ENCODE assay signal across 8 mouse cellular contexts in the genomic region with DNA sequence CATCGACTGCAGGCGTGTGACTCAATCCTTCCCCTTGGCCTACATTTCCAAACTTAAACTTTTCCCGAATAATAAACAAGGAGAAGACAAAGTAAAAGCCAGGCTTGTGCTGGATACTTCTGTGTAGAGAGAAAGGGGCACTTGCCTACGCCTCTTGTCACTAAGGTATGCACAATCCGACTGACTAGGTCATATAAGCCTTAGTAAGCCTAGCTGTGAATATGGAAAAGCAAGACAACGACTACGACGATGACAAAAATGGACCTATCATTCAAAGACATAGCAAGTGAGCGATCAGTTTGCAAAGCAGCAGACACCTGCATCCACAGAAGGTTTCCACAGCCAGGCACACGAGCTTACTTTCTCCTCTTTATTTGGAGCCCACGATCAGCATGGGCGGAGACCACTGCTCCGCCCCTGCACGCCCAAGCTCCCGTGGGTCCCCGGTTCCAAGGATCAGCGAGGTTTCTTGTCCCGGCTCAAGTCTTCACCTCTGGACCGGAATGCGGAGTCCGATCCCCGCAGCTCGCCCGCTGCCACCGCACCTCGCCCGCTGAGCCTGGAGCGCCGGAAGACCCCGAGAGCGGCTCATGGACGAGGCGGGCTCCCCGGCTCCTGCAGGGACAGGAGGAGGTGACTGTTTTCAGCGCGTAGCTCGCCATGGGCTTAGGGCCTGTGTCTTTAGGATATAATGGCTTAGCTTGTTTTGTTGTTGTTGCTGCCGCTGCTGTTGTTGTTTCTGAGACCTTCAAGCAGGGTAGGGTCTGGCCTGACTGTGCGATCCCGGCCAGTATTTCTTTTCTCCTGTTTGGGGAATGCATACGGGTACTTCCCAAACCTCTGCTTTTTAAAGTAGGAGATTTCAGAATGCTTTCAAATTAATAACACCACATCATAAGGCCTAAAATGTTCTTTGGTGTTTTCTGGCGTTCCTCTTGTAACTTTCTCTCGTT. TPM values are rescaled to one million over a fixed set of nuclear protein-coding genes. Genes with fewer than 3 reads are reported as not detected.
DNase-seq lines count a peak whose midpoint lies in the region; ATAC-seq and TF ChIP-seq lines count a peak whose summit lies in the region.

Gene Slc18b1 (plus strand): TSS at position 436 of the 953 bp plus-strand sequence.

- whole genome bisulfite sequencing in bone marrow, adult 2 months, result 11% methylated on average over 43 of the region's 43 CpGs
- 5% methylated on average over 43 of the region's 43 CpGs for WGBS in heart, embryonic 12.5 days
- 6% methylated on average over 43 of the region's 43 CpGs for WGBS in kidney, embryonic 16.5 days
- WGBS in liver, embryonic 11.5 days, result 9% methylated on average over 43 of the region's 43 CpGs

- TF ChIP-seq POLR2A in bone marrow, adult 2 months (IDR thresholded peaks at IDR 0.05; ENCODE audit: borderline replicate concordance, control insufficient read depth, low read depth, low read length), result no peak

- H3K9me3 ChIP-seq in erythroblast, embryonic 14.5 days (ENCODE audit: control insufficient read depth, low read length), result no peaks in the 10 kb centered on the region
- no peaks in the 10 kb centered on the region for H3K9me3 ChIP-seq in heart, embryonic 12.5 days (replicated peaks)
- H3K9me3 ChIP-seq in kidney, embryonic 16.5 days (ENCODE audit: low read length), result no peaks in the 10 kb centered on the region
- no peaks in the 10 kb centered on the region for H3K9me3 ChIP-seq in liver, embryonic 11.5 days (ENCODE audit: control insufficient read depth, low read length)

- no peaks in the 10 kb centered on the region; the same call in 1 of the 2 replicates for H3K4me1 ChIP-seq in bone marrow, adult 2 months (ENCODE audit: control insufficient read depth, insufficient read depth, low read length)
- peaks cover 10% of the 10 kb centered on the region for H3K4me1 ChIP-seq in erythroblast, embryonic 14.5 days (ENCODE audit: control insufficient read depth)
- H3K4me1 ChIP-seq in heart, embryonic 12.5 days (replicated peaks), result 0 out of 2 replicates have a peak, but pooled peaks cover 12% of the 10 kb centered on the region
- H3K4me1 ChIP-seq in kidney, embryonic 16.5 days (ENCODE audit: insufficient read depth, low read length), result peaks cover 16% of the 10 kb centered on the region
- 0 out of 2 replicates have a peak, but pooled peaks cover 3% of the 10 kb centered on the region for H3K4me1 ChIP-seq in liver, embryonic 11.5 days (replicated peaks; ENCODE audit: control insufficient read depth, insufficient read depth, low read length)

- H3K27me3 ChIP-seq in erythroblast, embryonic 14.5 days (ENCODE audit: control insufficient read depth), result 0 out of 2 replicates have a peak, but pooled peaks cover 3% of the 10 kb centered on the region
- no peaks in the 10 kb centered on the region for H3K27me3 ChIP-seq in heart, embryonic 12.5 days (replicated peaks)
- H3K27me3 ChIP-seq in kidney, embryonic 16.5 days (ENCODE audit: insufficient read depth, low read length), result no peaks in the 10 kb centered on the region
- no peaks in the 10 kb centered on the region for H3K27me3 ChIP-seq in liver, embryonic 11.5 days (replicated peaks; ENCODE audit: control insufficient read depth, insufficient read depth, low read length)

- H3K4me3 ChIP-seq in bone marrow, adult 2 months (replicated peaks; ENCODE audit: control insufficient read depth, low read depth, low read length), result peak within 1 kb of the TSS; percentile 47
- peak within 1 kb of the TSS; percentile 72 for H3K4me3 ChIP-seq in erythroblast, embryonic 14.5 days (replicated peaks)
- peak within 1 kb of the TSS; percentile 65 for H3K4me3 ChIP-seq in heart, embryonic 12.5 days
- peak within 1 kb of the TSS; percentile 70 for H3K4me3 ChIP-seq in kidney, embryonic 16.5 days (ENCODE audit: low read length)
- peak within 1 kb of the TSS; percentile 57 for H3K4me3 ChIP-seq in liver, embryonic 11.5 days (ENCODE audit: low read depth, low read length)

- no peak for TF ChIP-seq CTCF in bone marrow, adult 2 months (IDR thresholded peaks at IDR 0.05; ENCODE audit: control insufficient read depth, insufficient read depth, low read length)

- no peak within 1 kb of the TSS; the same call in 1 of the 2 replicates for H3K27ac ChIP-seq in bone marrow, adult 2 months (ENCODE audit: control insufficient read depth, insufficient read depth, low read depth, low read length, poor library complexity)
- peak within 1 kb of the TSS; percentile 26 for H3K27ac ChIP-seq in heart, embryonic 12.5 days (ENCODE audit: poor library complexity, severe bottlenecking)
- H3K27ac ChIP-seq in kidney, embryonic 16.5 days (ENCODE audit: low read length), result peak within 1 kb of the TSS; percentile 76
- H3K27ac ChIP-seq in liver, embryonic 11.5 days (ENCODE audit: low read depth, low read length), result no peak within 1 kb of the TSS

- ATAC-seq in heart, embryonic 12.5 days (ENCODE audit: insufficient number of reproducible peaks, low FRiP score), result no peak
- ATAC-seq in kidney, embryonic 16.5 days (ENCODE audit: low FRiP score, low TSS enrichment), result peak; percentile 58; the same call in 1 of the 2 replicates
- peak; percentile 48 for ATAC-seq in liver, embryonic 11.5 days (replicated peaks; ENCODE audit: low FRiP score)

- peak; percentile 37 for DNase-seq in ES-CJ7 (ENCODE audit: low read depth, low spot score)
- peak; percentile 61 for DNase-seq in liver, embryonic 11.5 days (ENCODE audit: low spot score)
- peak; percentile 69 for DNase-seq in neural tube, embryonic 10.5 days (ENCODE audit: extremely low spot score, low spot score)
- DNase-seq in urinary bladder, postnatal 25 days (ENCODE audit: low spot score), result peak; percentile 33

- H3K36me3 ChIP-seq in erythroblast, embryonic 14.5 days (ENCODE audit: control insufficient read depth), result peaks cover under 1% of the 10 kb centered on the region; the same call in 1 of the 2 replicates
- peaks cover 19% of the 10 kb centered on the region for H3K36me3 ChIP-seq in heart, embryonic 12.5 days
- H3K36me3 ChIP-seq in kidney, embryonic 16.5 days (ENCODE audit: insufficient read depth, low read length), result peaks cover 15% of the 10 kb centered on the region
- no peaks in the 10 kb centered on the region for H3K36me3 ChIP-seq in liver, embryonic 11.5 days (ENCODE audit: control insufficient read depth, insufficient read depth, low read length)

- peak within 1 kb of the TSS; percentile 78 for H3K9ac ChIP-seq in heart, embryonic 12.5 days
- peak within 1 kb of the TSS; percentile 88 for H3K9ac ChIP-seq in kidney, embryonic 16.5 days (replicated peaks; ENCODE audit: low read length)
- peak within 1 kb of the TSS; percentile 69 for H3K9ac ChIP-seq in liver, embryonic 11.5 days (ENCODE audit: low read depth, low read length)

- peak within 1 kb of the TSS; percentile 70 for H3K4me2 ChIP-seq in heart, embryonic 12.5 days
- peak within 1 kb of the TSS; percentile 78 for H3K4me2 ChIP-seq in kidney, embryonic 16.5 days (replicated peaks; ENCODE audit: low read depth, low read length)
- peak within 1 kb of the TSS; percentile 75 for H3K4me2 ChIP-seq in liver, embryonic 11.5 days

RNA-seq across cellular contexts. Expression of gene Slc18b1, which starts in this region (rescaled TPM):
- 12.6 TPM in 1 of 2 replicates, not detected in the other for polyA plus RNA-seq in bone marrow, adult 2 months (2011; ENCODE audit: insufficient read depth, insufficient read length, low replicate concordance, missing spikeins)
- 0.02 and 0.03 TPM in 2 replicates for polyA plus RNA-seq in erythroblast, embryonic 14.5 days (2012)
- polyA plus RNA-seq in heart, embryonic 12.5 days (2016; fragmentation: Nextera tagmentation; extraction: Ambion mirVana), result 6.6 and 9.5 TPM in 2 replicates
- 18.0 and 20.7 TPM in 2 replicates for polyA plus RNA-seq in kidney, embryonic 16.5 days (2015; fragmentation: Nextera tagmentation; extraction: Ambion mirVana)
- polyA plus RNA-seq in liver, embryonic 11.5 days (2014; fragmentation: Nextera tagmentation; extraction: Ambion mirVana), result 5.6 and 6.3 TPM in 2 replicates

Comparison
In these comparisons a context has a peak if more than half of its experiments do, and no peak if none do; other contexts are left out.
1. H3K27ac ChIP-seq: peak in heart, embryonic 12.5 days (single experiment) and kidney, embryonic 16.5 days (single experiment); none in bone marrow, adult 2 months (single experiment) and liver, embryonic 11.5 days (single experiment).
2. Peak in every context shown above with its lines, with median percentiles within 50 percentile points of each other: DNase-seq, H3K4me3 ChIP-seq, H3K4me2 ChIP-seq and H3K9ac ChIP-seq.